Mouse (Mus musculus): ENCODE measurements around the gene Nfasc.

- TF ChIP-seq CTCF (conservative IDR thresholded peaks at IDR 0.05; ENCODE audit: low read length), result peak; percentile 77
- no peak for TF ChIP-seq POU5F1 (IDR thresholded peaks at IDR 0.05; ENCODE audit: borderline replicate concordance, low read length)
Observed at GRCm38 (mm10) chr1:132525832-132526231, 215.8 kb downstream of the Nfasc start.
